Mouse (Mus musculus) intestine, postnatal 0 days (tissue): ENCODE results near the gene Dhh. TPM values are rescaled to one million over a fixed set of nuclear protein-coding genes. Genes with fewer than 3 reads are reported as not detected.

Experiments used
- ATAC-seq: fragments of 200-750 bp; cut with Nextera tagmentation; 2 replicates; pipeline ENCODE4 v1.8.0; 2017; ENCODE audit warnings: mild to moderate bottlenecking, moderate TSS enrichment, moderate library complexity
- H3K27ac ChIP-seq: fragments of 300-500 bp; sonication (generic); 2 replicates; pipeline ENCODE4 v1.5.1; 2014; ENCODE audit warnings: mild to moderate bottlenecking, low read depth, low read length, moderate library complexity
- H3K27me3 ChIP-seq: fragments of 300-500 bp; sonication (generic); replicated peaks from 2 replicates; pipeline ENCODE4 v1.6.1; 2014; ENCODE audit warnings: low read length, mixed read lengths; ENCODE audit not compliant: control insufficient read depth, insufficient read depth
- H3K36me3 ChIP-seq: fragments of 300-500 bp; sonication (generic); 2 replicates; pipeline ENCODE4 v1.6.1; 2014; ENCODE audit warnings: mild to moderate bottlenecking, moderate library complexity; ENCODE audit not compliant: control insufficient read depth, insufficient read depth
- H3K4me1 ChIP-seq: fragments of 300-500 bp; sonication (generic); replicated peaks from 2 replicates; pipeline ENCODE4 v1.6.1; 2014; ENCODE audit warnings: antibody characterized with exemption, low read length, mixed read lengths; ENCODE audit not compliant: control insufficient read depth, insufficient read depth
- H3K4me2 ChIP-seq: fragments of 300-500 bp; sonication (generic); replicated peaks from 2 replicates; pipeline ENCODE4 v1.6.1; 2014; ENCODE audit warnings: low read depth, mild to moderate bottlenecking, moderate library complexity
- H3K4me3 ChIP-seq: fragments of 300-500 bp; sonication (generic); 2 replicates; pipeline ENCODE4 v1.5.1; 2014; ENCODE audit warnings: low read depth, low read length
- H3K9ac ChIP-seq: fragments of 300-500 bp; sonication (generic); 2 replicates; pipeline ENCODE4 v1.6.1; 2014; ENCODE audit warnings: mild to moderate bottlenecking, low read depth, low read length
- H3K9me3 ChIP-seq: fragments of 300-500 bp; sonication (generic); 2 replicates; pipeline ENCODE4 v1.6.1; 2016; ENCODE audit warnings: mixed run types; ENCODE audit not compliant: control insufficient read depth
- CTCF ChIP-seq: sonication (generic); IDR thresholded peaks from 2 replicates; pipeline ENCODE4 v1.5.1; 2016; ENCODE audit warnings: low read depth, mild to moderate bottlenecking, control low read depth, antibody characterized with exemption, moderate library complexity
- WGBS: fragments of 180-500 bp; shearing (Covaris S2); extraction: QIAGEN DNeasy Blood & Tissue Kit; methylation state at CpG from one replicate; pipeline ENCODE4 v1.1.7; 2014; 5-methylcytosine and 5-hydroxymethylcytosine counted together
- polyA plus RNA-seq: library from polyadenylated mRNA; unstranded; fragments of >200 nt; fragmentation: Nextera tagmentation; extraction: Ambion mirVana; gene quantifications from 2 replicates; pipeline ENCODE4 v1.2.1, GENCODE M21; 2015

The Dhh gene
- polyA plus RNA-seq, 1 experiment from 2014 or later: 0.93 TPM

DNA sequence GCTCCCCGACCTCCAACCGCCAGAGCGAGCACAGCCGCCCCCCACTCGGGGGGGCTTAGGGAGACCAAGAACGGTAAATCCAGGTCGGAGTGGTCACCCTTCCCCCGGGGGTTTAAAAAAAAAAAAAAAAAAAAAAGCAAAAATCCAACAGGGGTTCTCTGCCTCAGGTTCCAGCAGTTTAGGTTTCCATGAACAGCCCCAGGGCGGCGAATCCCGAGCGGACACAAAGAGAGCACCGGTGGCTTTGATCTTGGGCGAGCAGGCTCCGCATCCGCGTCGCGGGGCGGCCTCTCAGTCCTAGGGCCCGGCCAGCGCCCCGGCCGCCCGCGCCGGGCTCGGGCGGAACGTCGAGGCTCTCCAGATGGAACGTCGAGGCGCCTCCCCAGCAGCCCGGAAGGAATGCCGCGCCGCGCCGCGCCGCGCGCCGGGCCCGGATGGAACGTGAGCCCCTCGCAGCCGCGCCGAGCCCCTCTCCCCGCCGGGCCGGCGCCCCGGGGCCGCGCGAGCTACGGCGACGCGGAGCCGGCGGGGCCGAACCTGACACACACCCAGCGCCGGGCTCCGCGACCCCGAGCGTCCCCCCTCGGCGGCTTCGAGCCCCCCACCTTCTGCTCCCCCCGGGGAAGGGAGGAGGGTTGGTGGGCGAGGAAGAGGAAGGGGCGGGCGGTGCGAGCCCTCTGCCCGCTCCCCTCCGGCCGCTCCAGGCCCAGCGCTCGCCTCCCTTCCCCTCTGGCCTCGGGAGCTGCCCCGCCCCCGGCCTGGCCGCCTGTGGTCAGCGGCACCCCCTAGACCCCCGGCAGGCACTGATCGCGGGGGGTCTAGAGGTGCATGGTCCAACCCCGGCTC, 27.0 kb downstream of the Dhh start, which contains the start of gene Kmt2d:
Gene Kmt2d, minus strand, starts transcription at position 135 of the 846 bp plus-strand sequence.
- Histone ChIP-seq H3K4me2 (peak within 1 kb of the TSS; percentile 86), H3K36me3 (0 out of 2 replicates have a peak, but pooled peaks cover 5% of the 10 kb centered on the region), H3K4me1 (0 out of 2 replicates have a peak, but pooled peaks cover 7% of the 10 kb centered on the region), H3K4me3 (peak within 1 kb of the TSS; percentile 87), H3K27ac (peak within 1 kb of the TSS; percentile 98), H3K9me3 (no peaks in the 10 kb centered on the region), H3K9ac (peak within 1 kb of the TSS; percentile 98), H3K27me3 (no peaks in the 10 kb centered on the region)
- ATAC-seq: peak; percentile 46
- TF ChIP-seq CTCF: no peak
- 1% methylated on average over 81 of the region's 94 CpGs for WGBS

DNA sequence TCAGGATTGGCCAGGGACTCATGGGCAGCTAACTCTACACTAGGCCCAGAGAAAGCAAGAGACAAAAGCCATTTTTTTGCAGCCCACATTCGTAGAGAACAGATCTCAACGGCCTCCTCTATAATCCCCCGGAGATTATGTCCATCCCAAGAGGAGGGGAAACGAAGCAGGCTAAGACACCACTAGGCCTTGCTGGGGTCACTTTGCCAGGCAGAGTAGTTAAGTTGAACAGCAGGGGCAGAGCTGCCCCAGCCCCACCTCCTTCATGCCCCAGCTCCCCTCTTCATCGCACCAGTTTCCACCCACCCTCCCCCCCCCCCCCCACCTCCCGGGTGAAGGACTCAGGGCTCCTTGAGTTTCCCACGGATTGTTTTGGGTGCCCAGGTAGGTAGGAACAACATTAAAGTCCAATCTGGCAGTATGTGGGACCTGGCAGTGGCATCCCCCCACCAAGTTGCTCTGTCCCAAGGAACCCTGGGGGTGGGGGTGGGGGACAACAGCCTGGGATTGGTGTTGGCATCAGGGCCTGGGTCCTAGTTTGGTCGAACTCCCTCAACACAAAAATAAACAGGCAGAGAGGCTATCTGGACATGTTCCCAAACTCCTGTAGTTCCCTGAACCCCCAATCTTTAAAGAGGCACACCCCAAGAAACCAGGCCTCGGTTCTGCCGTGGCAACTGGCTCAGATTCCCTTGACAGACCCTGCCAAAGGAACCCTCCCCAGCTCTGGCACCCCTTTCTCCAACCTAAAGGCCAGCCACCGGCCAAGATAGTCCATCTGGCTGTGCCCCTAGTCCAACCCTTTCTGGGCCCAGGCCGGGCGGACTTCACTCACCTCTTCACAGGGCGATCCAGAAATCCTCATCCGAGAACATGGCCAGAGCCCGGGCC, 27.9 kb downstream of the Dhh start:
- TF ChIP-seq CTCF: no peak
- Histone ChIP-seq H3K4me2 (peak overlapping the region; percentile 86), H3K4me1 (0 out of 2 replicates have a peak, but pooled peaks cover 7% of the 10 kb centered on the region), H3K36me3 (peaks cover 14% of the 10 kb centered on the region), H3K9ac (peak overlapping the region; percentile 98), H3K27me3 (no peaks in the 10 kb centered on the region), H3K9me3 (no peaks in the 10 kb centered on the region), H3K4me3 (peak overlapping the region; percentile 87), H3K27ac (peak overlapping the region; percentile 98)
- under 1% methylated on average over 14 of the region's 16 CpGs for WGBS
- no peak for ATAC-seq

DNA sequence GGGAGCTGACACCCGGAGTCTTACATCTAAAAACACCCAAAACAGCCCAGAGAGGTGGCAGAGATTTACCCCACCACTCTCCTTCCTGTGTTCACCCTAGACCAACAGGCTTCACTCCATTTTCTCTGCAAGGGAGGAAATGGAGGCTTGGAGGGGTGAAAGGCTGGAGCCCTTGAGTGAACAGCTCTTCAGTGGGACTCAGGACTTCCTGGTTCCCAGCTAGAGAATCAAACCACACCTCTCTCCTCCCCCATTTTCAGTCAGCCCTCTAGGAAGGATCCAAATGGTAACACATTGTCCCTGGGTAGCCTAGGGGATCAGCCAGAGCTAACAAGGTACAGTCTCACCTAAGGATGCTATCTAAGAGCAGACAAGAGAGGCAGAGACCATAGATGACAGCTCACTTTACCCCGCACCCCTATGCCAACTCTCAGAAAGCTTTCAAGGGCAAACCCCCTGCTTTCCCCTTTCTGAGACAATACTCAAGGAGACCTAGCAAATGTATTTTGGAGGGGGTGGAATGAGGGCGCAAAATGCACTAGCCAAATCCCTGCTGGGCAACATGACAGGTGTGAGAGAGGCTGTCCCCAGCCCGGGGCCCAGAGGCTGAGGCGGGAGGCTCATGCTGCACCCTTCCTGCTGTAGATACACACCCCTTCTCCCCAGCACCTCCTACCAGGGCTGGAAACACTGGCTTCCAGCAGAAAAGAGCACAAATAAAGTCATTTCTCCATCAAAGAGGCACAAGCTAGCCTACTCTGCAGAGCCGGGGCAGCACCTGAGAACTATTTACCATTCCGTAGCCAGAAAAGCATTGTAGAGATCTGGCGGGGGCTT, 28.8 kb downstream of the Dhh start:
- Histone ChIP-seq H3K9me3 (no peaks in the 10 kb centered on the region), H3K4me3 (peak overlapping the region; percentile 87), H3K36me3 (peaks cover 22% of the 10 kb centered on the region), H3K9ac (peak overlapping the region; percentile 98), H3K27ac (0 out of 2 replicates have a peak overlapping the region, but pooled peaks have one; percentile 8), H3K27me3 (no peaks in the 10 kb centered on the region), H3K4me1 (0 out of 2 replicates have a peak, but pooled peaks cover 7% of the 10 kb centered on the region), H3K4me2 (peak overlapping the region; percentile 86)
- WGBS: 4% methylated on average over 8 of the region's 8 CpGs
- no peak for TF ChIP-seq CTCF
- no peak for ATAC-seq

DNA sequence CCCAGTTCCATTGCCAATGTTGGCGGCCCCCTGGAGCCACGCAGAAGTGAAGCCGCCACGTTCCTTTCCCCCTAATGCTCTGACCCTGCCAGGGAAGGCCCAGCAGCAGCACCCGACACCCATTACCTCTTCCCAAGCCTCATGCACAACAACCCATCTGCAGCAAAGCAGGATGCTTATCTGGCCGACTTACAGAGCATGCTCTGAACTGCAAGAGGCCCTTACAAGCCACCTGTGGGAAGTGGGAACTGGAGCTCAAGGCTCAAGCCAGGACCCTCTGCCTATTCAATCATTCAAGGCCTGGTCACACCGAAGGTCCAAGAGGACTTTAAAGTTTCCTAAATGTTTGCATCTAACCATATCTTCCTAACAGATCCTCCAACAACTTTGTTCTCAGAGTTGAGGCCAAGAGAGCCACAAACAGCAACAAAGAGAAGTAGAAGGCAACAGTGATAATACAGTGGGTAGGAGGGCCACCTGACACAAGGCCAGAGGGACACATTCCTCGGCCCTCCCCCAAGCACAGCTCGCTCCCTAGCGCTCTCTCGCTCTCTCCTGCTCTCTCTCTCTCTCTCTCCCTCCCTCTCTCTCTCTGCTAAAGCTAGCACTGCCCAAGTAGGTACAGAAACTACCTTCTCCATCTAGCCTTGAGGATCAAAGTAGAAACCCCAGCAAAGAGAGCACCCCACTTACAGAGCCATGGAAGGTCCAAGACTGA, 29.8 kb downstream of the Dhh start:
- no peak overlapping the region for H3K27ac ChIP-seq

GRCm38 (mm10) chr15:98867321-98867720, 31.0 kb downstream of the Dhh start:
- ATAC-seq: no peak
- peak overlapping the region; percentile 86; the same call in 1 of the 2 replicates for H3K4me2 ChIP-seq
- TF ChIP-seq CTCF: no peak
- H3K36me3 ChIP-seq: peaks cover 45% of the 10 kb centered on the region
- H3K4me3 ChIP-seq: no peak overlapping the region
- H3K9me3 ChIP-seq: no peaks in the 10 kb centered on the region
- 0 out of 2 replicates have a peak, but pooled peaks cover 4% of the 10 kb centered on the region for H3K4me1 ChIP-seq
- no peak overlapping the region for H3K9ac ChIP-seq
- no peaks in the 10 kb centered on the region for H3K27me3 ChIP-seq
- 39% methylated on average over 6 of the region's 6 CpGs for WGBS
- no peak overlapping the region for H3K27ac ChIP-seq

More for the DNA sequence above, 29.8 kb downstream of the Dhh start:
- TF ChIP-seq CTCF: no peak
- Histone ChIP-seq H3K4me1 (0 out of 2 replicates have a peak, but pooled peaks cover 7% of the 10 kb centered on the region), H3K4me2 (peak overlapping the region; percentile 86), H3K27me3 (no peaks in the 10 kb centered on the region), H3K4me3 (peak overlapping the region; percentile 87), H3K9me3 (no peaks in the 10 kb centered on the region), H3K9ac (peak overlapping the region; percentile 28), H3K36me3 (peaks cover 33% of the 10 kb centered on the region)
- ATAC-seq: no peak
- WGBS: 31% methylated on average over 11 of the region's 11 CpGs
